Mouse (Mus musculus): Measurements from ENCODE around the gene E330017A01Rik. TPM values are rescaled to one million over a fixed set of nuclear protein-coding genes. Genes with fewer than 3 reads are reported as not detected.

The E330017A01Rik gene
- total RNA-seq, 1 experiment from 2014 or later: not detected

- no peak for DNase-seq
Measured at GRCm38 (mm10) chr16:58662287-58662791, 23.8 kb upstream of the E330017A01Rik start.

- DNase-seq: no peak
Measured at GRCm38 (mm10) chr16:58661826-58662225, 23.3 kb upstream of the E330017A01Rik start.

- no peak for DNase-seq
Measured at GRCm38 (mm10) chr16:58658668-58659067, 20.1 kb upstream of the E330017A01Rik start.

- DNase-seq: no peak
Measured at GRCm38 (mm10) chr16:58656526-58656925, 18.0 kb upstream of the E330017A01Rik start.

- DNase-seq: no peak
Measured at GRCm38 (mm10) chr16:58655751-58656150, 17.2 kb upstream of the E330017A01Rik start.

GRCm38 (mm10) chr16:58649979-58650378 lies 11.4 kb upstream of the E330017A01Rik start:
- no peak for DNase-seq

- DNase-seq: no peak
Measured at GRCm38 (mm10) chr16:58638016-58638415, 523 bp downstream of the E330017A01Rik start.

DNA sequence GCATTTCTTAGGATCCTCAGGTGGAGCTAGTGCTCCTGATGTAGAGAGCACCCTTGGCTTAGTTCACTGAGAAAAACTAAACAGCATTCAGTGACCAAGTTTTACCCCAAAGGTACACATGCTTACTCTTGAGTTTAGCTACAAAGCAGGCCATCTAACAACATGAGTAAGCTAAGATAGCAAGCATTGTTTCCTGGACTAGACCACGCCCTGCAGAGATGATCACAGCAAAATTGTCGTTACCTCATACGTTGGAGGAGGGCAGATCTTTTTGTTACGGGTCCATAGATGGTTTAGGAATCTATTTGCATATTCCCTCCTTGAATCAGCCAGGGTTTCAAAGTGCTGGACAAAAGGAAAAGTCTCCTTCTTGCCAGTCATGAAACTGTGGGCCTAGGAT lies 1.1 kb downstream of the E330017A01Rik start:
- no peak for DNase-seq

DNA sequence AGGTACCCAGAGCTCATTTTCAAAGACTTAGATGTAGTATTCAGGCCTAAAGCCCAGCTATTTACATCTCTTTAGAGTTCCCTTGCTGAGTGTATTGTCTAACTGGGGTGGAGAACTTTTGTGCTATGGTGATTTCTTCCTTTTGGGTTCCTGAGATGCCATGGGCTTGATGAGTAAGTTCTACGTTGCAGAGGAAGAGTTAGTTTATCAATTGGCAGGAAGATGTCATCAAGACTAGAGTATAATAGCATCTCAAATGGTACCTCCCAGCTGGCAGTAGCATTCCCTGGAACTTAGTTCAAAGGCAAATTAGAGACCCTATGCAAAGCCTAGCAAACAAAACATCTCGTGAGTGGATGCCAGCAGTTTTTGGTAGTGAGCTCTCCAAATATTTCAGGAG lies 2.7 kb downstream of the E330017A01Rik start:
- DNase-seq: no peak

DNA sequence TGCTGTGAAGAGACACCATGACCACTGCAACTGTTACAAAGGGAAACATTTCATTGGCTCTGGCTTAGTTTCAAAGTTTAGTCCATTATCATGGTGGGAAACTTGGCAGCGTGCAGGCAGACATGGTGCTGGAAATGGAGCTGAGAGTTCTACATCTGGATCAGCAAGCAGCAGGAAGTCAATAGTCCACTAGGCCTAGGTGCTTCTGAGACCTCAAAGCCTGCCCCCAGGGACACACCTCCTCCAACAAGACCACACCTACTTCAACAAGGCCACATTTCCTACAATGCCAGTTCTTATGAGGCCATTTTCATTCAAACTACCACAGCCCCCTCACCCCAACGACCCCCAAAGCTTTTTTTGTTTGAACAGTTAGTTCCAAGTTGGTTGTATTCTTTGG lies 8.8 kb downstream of the E330017A01Rik start:
- no peak for DNase-seq

DNA sequence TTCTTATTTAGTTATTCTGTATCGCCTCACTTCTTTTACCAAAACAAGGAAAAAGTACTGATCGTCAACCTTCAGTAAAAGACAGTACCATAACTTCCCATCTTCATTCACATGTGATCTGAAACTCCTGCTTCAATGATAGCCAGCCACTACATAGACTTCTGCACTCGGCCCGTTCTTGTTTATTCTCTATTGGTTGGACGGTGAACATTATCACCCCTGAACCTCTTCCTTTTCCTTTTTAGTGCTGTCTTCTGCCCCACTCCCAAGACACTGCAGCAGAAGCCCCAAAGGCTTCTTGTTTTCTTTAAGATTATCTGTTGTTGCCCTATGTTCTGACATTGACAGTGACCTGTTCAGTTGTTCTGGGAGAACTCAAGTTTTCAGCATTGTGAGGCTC lies 9.6 kb downstream of the E330017A01Rik start:
- DNase-seq: no peak

- no peak for DNase-seq
Measured at GRCm38 (mm10) chr16:58628336-58628680, 10.2 kb downstream of the E330017A01Rik start.

- DNase-seq: no peak
Measured at GRCm38 (mm10) chr16:58627597-58628335, 10.8 kb downstream of the E330017A01Rik start.

DNA sequence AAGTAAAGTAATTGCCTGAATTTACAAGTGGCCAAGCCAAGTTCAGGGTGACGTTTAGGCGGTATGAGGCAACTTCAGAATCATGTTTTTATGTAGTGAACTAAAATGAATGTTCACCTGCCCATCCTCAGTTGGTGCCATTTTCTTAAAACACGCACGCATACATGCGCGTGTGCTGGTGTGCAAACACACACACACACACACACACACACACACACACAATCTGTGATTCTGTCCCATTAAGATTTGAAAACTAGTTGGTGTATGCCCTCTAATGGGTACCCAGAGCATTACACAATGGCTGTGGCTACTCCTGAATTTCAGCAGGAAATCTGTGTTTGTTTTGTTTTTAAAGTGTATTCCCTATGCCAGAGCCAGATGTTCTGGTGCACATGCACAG lies 14.6 kb downstream of the E330017A01Rik start:
- peak; percentile 45 for DNase-seq

GRCm38 (mm10) chr16:58623114-58623513 lies 15.4 kb downstream of the E330017A01Rik start:
- DNase-seq: no peak

DNA sequence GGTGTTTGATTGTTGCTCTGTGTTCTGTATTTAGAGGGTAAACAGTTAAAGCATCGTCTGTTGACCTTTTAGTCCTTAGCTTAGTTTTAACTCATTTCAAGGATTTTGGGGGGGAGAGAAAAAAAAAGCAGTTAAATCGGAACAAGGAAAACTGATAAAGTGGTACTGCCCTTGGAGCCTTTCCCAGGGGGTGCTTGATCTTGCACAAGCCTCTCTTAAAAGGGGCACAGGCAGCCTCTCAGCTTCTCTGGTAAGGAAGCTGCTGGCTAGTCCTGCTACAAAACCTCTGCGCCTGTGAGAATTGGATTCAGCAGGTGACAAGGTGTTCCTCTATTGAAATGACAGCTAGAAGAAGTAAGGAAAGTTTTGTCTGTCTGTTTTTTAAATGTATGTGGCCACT lies 16.2 kb downstream of the E330017A01Rik start:
- no peak for DNase-seq

DNA sequence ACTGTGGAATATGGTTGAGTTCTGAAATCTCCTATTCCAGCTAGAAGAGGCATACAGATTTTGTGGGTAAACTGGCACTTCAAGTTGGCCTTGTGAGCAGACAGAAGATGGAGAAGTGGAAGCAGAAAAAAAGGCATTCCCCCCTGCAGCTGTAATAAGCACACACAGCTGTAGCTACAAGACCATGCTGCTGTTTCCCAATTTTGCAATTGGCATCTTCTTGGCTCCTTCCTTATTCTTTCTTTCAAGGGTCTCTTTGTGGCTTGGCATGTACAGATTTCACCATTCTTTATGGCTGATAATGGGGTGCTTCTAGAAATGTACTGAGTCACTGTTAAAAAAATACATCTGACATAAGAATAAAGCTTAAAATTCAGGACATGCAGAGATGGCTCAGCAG lies 21.2 kb downstream of the E330017A01Rik start:
- DNase-seq: no peak

GRCm38 (mm10) chr16:58616878-58617277 lies 21.7 kb downstream of the E330017A01Rik start, which contains the start of gene Gm813:
Gm813 (minus strand) TSS chr16:58616978.
- no peak for DNase-seq

DNA sequence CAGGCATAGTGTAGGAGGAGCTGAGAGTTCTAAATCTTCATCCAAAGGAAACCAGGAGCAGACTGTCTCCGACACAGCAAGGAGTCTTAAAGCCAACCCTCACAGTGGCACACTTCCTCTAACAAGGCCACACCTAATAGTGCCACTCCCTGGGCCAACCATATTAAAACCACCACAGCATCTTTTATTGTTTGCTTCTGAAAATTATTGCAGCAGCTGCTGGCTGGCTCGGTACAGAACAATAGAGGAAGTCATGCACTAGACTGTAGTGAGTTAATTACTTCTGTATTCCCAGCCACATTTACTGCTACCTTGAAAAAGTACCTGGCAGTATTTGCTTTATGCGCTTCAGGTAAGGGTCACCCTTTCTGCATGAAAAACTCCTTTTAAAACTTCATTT lies 25.6 kb downstream of the E330017A01Rik start:
- no peak for DNase-seq

DNA sequence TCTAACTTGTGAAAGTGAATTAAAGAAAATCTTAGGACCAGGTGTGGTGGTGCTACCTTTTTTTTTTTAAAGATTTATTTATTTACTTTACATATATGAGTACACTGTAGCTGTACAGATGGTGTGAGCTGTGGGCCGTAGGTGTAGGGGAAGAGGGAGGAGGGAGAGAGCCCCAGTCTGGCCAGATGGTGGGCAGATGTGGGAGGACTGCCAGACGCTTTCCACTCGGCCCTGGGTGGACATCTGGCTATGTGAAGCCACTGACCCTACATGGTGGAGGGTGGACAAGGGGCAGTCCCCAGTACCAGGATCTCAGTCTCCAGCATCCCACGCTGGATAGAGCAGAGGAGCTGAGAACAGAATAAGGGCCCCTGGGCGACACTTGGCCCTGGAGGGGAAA lies 31.4 kb downstream of the E330017A01Rik start:
- DNase-seq: no peak

- no peak for DNase-seq
Measured at GRCm38 (mm10) chr16:58604680-58605079, 33.9 kb downstream of the E330017A01Rik start.

DNA sequence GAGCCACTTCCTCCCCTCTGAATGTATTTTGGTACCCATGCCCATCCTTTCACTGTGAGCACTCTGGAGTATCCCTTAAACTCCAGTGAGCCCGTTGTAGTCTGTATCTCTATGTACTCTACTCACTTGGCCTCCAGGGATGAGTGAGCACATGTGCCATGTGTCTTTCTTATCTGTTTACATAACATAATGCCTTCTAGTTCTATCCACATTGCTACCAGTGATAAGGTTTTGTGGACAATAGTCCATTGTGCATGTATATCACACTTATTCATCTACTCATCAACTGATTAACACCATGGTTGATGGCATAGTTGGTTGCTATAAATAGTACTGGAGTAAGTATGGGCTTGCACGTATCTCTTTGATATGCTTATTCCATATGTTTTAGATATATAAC lies 34.7 kb downstream of the E330017A01Rik start:
- no peak for DNase-seq

- no peak for DNase-seq
Measured at GRCm38 (mm10) chr16:58600846-58601245, 37.7 kb downstream of the E330017A01Rik start.

- DNase-seq: no peak
Measured at GRCm38 (mm10) chr16:58591299-58591698, 47.2 kb downstream of the E330017A01Rik start.

Data from adrenal gland, postnatal 14 days (tissue).